Mouse (Mus musculus): ENCODE data around the gene Josd1. TPM values are rescaled to one million over a fixed set of nuclear protein-coding genes. Genes with fewer than 3 reads are reported as not detected.

Gene Josd1
- polyA plus RNA-seq, 1 experiment = 14.2 TPM

DNA sequence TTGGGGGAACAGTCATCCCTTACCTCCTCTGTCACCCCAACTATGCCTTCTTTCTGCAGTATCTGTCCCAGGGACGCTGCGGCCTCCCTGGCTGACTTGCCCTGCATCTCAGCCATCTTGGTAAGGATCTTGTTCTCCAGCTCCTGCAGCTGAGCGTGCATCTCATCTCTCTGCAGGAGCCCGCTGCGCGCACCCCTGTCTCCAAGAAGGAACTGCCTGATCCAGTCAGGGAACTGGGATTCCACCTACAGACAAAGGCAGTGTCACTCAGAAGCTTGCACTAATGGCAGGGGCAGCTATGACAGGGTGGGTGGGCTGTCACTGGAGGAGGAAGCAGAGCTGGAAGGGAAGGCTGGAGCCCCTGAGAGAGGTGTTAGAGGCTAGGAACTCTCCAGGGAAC is 40.1 kb upstream of the Josd1 start:
- Histone ChIP-seq H3K36me3 (ENCODE audit: control insufficient read depth, insufficient read depth, low read length) (peaks cover 25% of the 10 kb centered on the region), H3K4me1 (ENCODE audit: control insufficient read depth, insufficient read depth, insufficient read length, low read length) (0 out of 2 replicates have a peak, but pooled peaks cover 2% of the 10 kb centered on the region), H3K27me3 (ENCODE audit: control insufficient read depth, insufficient read depth, low read length) (no peaks in the 10 kb centered on the region), H3K4me3 (ENCODE audit: low read depth, low read length) (no peak overlapping the region), H3K27ac (ENCODE audit: insufficient read depth, low read depth, low read length) (no peak overlapping the region)
- 97% methylated on average over 6 of the region's 6 CpGs for WGBS
- TF ChIP-seq CTCF (IDR thresholded peaks at IDR 0.05; ENCODE audit: extremely low read depth, insufficient read length, insufficient replicate concordance, low read depth, low read length) = no peak

DNA sequence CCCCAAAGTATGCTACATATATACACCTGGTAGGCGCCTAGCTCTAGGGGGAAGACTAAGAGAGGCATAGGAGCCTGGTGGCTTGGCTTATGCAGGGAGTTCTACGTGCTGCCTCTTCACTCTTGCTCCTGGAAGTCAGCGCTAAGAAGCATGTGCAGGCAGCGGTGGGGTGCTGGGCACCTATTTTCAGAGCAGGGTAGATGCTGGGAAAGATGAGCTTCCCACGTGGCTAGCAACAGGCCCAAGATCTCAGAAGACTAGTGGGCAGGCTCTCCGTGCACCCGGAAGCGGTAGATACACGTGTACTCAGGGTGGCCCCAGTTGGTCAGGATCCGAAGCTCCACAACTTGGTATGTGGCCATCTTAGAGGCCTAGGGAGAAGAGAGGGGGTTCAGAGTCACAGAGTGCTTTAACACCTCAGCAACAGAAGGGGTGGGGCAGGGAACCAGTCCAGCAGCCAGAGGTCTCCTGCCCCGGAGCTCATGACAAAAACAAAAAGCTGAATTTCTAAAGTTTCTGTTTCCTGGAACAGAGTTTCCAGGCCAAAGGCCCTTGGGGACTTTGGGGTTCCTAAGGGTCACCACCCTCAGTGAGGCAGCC is 37.6 kb upstream of the Josd1 start:
- WGBS = 85% methylated on average over 11 of the region's 11 CpGs
- peaks cover 31% of the 10 kb centered on the region for H3K36me3 ChIP-seq (ENCODE audit: control insufficient read depth, insufficient read depth, low read length)
- 0 out of 2 replicates have a peak, but pooled peaks cover 2% of the 10 kb centered on the region for H3K4me1 ChIP-seq (ENCODE audit: control insufficient read depth, insufficient read depth, insufficient read length, low read length)

DNA sequence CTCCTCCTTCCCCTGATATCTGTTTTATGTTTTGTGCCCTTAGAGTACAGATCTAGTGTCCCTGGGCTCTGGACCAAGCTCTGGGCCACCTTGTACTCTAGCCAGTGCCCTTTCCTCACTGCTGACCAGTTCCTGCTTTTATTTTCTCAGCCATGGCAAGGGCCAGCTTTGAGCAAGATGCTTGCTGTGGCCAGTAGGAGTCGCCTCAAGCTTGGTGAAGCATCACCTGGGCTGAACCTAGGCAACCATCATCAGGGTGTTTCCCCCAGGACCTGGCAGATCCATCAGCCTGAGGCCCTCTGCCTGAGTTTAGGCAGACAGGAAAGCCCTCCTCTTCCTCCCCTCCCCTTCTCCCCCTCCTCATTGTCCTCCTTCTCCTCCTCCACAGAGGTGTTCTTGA is 35.7 kb upstream of the Josd1 start:
- Histone ChIP-seq H3K4me1 (ENCODE audit: control insufficient read depth, insufficient read depth, insufficient read length, low read length) (no peaks in the 10 kb centered on the region), H3K27ac (ENCODE audit: insufficient read depth, low read depth, low read length) (no peak overlapping the region), H3K36me3 (ENCODE audit: control insufficient read depth, insufficient read depth, low read length) (peaks cover 39% of the 10 kb centered on the region), H3K4me3 (ENCODE audit: low read depth, low read length) (no peak overlapping the region), H3K27me3 (ENCODE audit: control insufficient read depth, insufficient read depth, low read length) (no peaks in the 10 kb centered on the region)
- TF ChIP-seq POLR2A (IDR thresholded peaks at IDR 0.05; ENCODE audit: low read depth, low read length) (no peak), CTCF (IDR thresholded peaks at IDR 0.05; ENCODE audit: extremely low read depth, insufficient read length, insufficient replicate concordance, low read depth, low read length) (peak; percentile 58; the same call in 1 of the 2 replicates)
- WGBS = 28% methylated on average over 1 of the region's 1 CpGs

More for the DNA sequence above, 37.6 kb upstream of the Josd1 start:
- H3K27ac ChIP-seq (ENCODE audit: insufficient read depth, low read depth, low read length) = no peak overlapping the region
- no peak overlapping the region for H3K4me3 ChIP-seq (ENCODE audit: low read depth, low read length)
- H3K27me3 ChIP-seq (ENCODE audit: control insufficient read depth, insufficient read depth, low read length) = no peaks in the 10 kb centered on the region
- TF ChIP-seq CTCF (IDR thresholded peaks at IDR 0.05; ENCODE audit: extremely low read depth, insufficient read length, insufficient replicate concordance, low read depth, low read length) = no peak
- no peak for TF ChIP-seq POLR2A (IDR thresholded peaks at IDR 0.05; ENCODE audit: low read depth, low read length)

DNA sequence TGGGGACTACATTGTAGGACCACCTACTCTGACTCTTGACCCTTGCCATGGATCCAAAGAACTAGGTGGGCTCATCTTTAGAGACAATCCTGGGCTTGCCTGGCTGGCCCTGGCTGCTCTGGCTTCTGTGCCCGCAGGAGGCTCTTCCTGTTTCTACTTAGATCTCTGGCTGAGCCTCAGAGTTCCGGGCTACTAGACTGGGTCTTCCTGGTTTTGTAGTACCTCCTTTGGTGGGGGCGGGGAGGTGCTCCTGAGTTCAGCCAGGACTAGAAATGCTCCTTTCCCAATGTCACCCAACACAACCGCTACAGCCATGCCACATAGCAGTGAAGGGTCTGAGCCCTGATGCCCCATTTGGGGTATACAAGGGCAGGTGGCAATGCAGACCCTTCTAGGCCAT is 33.1 kb upstream of the Josd1 start:
- Histone ChIP-seq H3K4me1 (ENCODE audit: control insufficient read depth, insufficient read depth, insufficient read length, low read length) (no peaks in the 10 kb centered on the region), H3K4me3 (ENCODE audit: low read depth, low read length) (no peak overlapping the region), H3K27ac (ENCODE audit: insufficient read depth, low read depth, low read length) (no peak overlapping the region), H3K27me3 (ENCODE audit: control insufficient read depth, insufficient read depth, low read length) (no peaks in the 10 kb centered on the region), H3K36me3 (ENCODE audit: control insufficient read depth, insufficient read depth, low read length) (peaks cover 50% of the 10 kb centered on the region)
- TF ChIP-seq POLR2A (IDR thresholded peaks at IDR 0.05; ENCODE audit: low read depth, low read length) (no peak), CTCF (IDR thresholded peaks at IDR 0.05; ENCODE audit: extremely low read depth, insufficient read length, insufficient replicate concordance, low read depth, low read length) (no peak)
- 83% methylated on average over 4 of the region's 4 CpGs for WGBS

DNA sequence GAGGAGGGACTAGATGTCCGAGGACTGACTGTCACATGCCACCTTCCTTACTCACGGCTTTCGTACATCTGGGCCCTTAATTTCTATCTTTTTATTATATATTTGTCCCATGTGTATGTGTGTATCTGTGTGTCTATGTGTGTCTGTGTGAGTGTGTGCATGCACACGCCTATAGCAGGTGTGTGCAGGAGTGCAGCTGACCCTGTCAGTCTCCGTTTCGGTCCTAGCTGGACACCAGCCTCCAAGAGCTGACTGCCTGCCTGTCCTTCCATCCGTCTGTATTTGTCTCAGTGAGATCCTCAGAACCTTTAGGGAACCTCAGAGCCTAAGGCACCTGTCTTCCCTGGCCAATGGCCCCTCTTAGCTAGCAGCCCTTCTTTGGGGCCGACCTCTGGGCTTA is 32.5 kb upstream of the Josd1 start:
- 91% methylated on average over 8 of the region's 8 CpGs for whole genome bisulfite sequencing
- H3K36me3 ChIP-seq (ENCODE audit: control insufficient read depth, insufficient read depth, low read length) = peaks cover 51% of the 10 kb centered on the region

DNA sequence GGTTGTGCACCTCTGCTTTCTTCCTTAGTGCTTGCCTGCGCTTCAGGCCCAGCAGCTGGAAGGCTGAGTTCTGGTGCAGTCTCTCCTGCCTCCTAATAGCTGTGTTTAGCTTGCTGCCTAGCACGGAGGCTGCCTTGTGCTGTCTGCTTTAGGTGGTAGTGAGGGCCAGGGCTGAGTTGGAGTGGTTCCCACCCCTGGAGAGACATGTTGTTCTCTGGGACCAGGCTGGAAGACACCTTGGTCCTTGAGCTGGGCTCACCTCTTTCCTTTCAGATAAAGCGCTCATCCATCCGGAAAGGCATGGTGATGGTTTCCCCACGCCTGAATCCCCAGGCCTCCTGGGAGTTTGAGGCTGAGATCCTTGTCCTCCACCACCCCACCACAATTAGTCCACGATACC is 29.0 kb upstream of the Josd1 start:
- H3K4me1 ChIP-seq (ENCODE audit: control insufficient read depth, insufficient read depth, insufficient read length, low read length) = no peaks in the 10 kb centered on the region
- TF ChIP-seq POLR2A (IDR thresholded peaks at IDR 0.05; ENCODE audit: low read depth, low read length) (no peak), CTCF (IDR thresholded peaks at IDR 0.05; ENCODE audit: extremely low read depth, insufficient read length, insufficient replicate concordance, low read depth, low read length) (no peak)
- WGBS = 93% methylated on average over 6 of the region's 6 CpGs
- H3K27me3 ChIP-seq (ENCODE audit: control insufficient read depth, insufficient read depth, low read length) = no peaks in the 10 kb centered on the region
- H3K27ac ChIP-seq (ENCODE audit: insufficient read depth, low read depth, low read length) = no peak overlapping the region
- no peak overlapping the region for H3K4me3 ChIP-seq (ENCODE audit: low read depth, low read length)
- H3K36me3 ChIP-seq (ENCODE audit: control insufficient read depth, insufficient read depth, low read length) = peaks cover 72% of the 10 kb centered on the region

More for the DNA sequence above, 32.5 kb upstream of the Josd1 start:
- no peak for TF ChIP-seq CTCF (IDR thresholded peaks at IDR 0.05; ENCODE audit: extremely low read depth, insufficient read length, insufficient replicate concordance, low read depth, low read length)
- TF ChIP-seq POLR2A (IDR thresholded peaks at IDR 0.05; ENCODE audit: low read depth, low read length) = no peak
- Histone ChIP-seq H3K27ac (ENCODE audit: insufficient read depth, low read depth, low read length) (no peak overlapping the region), H3K27me3 (ENCODE audit: control insufficient read depth, insufficient read depth, low read length) (no peaks in the 10 kb centered on the region), H3K4me3 (ENCODE audit: low read depth, low read length) (no peak overlapping the region), H3K4me1 (ENCODE audit: control insufficient read depth, insufficient read depth, insufficient read length, low read length) (no peaks in the 10 kb centered on the region)

DNA sequence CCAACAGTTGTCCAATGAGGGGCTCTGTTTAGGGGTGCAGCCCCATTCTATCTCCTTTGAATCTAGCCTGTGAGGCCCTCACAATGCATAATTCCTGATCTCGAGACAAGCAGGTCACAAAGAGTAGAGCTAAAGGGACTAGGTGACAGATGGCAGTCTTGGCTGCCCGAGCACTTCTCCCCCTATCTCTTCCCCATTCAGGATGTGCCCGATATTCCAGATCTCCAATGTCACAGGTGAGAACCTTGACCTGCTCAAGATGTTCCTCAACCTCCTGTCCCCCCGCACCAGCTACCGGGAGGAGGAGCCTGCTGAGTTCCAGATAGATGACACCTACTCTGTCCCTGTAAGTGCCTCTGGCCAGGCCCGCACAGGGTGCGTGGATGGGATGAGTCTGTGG is 27.9 kb upstream of the Josd1 start:
- TF ChIP-seq CTCF (IDR thresholded peaks at IDR 0.05; ENCODE audit: extremely low read depth, insufficient read length, insufficient replicate concordance, low read depth, low read length) = no peak
- no peak for TF ChIP-seq POLR2A (IDR thresholded peaks at IDR 0.05; ENCODE audit: low read depth, low read length)

More for the DNA sequence above, 27.9 kb upstream of the Josd1 start:
- H3K27me3 ChIP-seq (ENCODE audit: control insufficient read depth, insufficient read depth, low read length) = no peaks in the 10 kb centered on the region
- 92% methylated on average over 7 of the region's 7 CpGs for WGBS
- peaks cover 76% of the 10 kb centered on the region for H3K36me3 ChIP-seq (ENCODE audit: control insufficient read depth, insufficient read depth, low read length)
- H3K4me3 ChIP-seq (ENCODE audit: low read depth, low read length) = no peak overlapping the region
- H3K4me1 ChIP-seq (ENCODE audit: control insufficient read depth, insufficient read depth, insufficient read length, low read length) = no peaks in the 10 kb centered on the region
- no peak overlapping the region for H3K27ac ChIP-seq (ENCODE audit: insufficient read depth, low read depth, low read length)

Data from small intestine, adult 2 months (tissue).